Comparison of ENCODE assay signal across 8 mouse cellular contexts in genomic region chr4:123412528-123412878, GRCm38 (mm10).
DNase-seq lines count a peak whose midpoint lies in the region; ATAC-seq and TF ChIP-seq lines count a peak whose summit lies in the region.

No protein-coding gene starts in this region.

- H3K79me2 ChIP-seq in MEL (ENCODE audit: control insufficient read depth, insufficient read depth, low read length, poor library complexity): peaks cover 23% of the 10 kb centered on the region

- TF ChIP-seq POLR2A in MEL (IDR thresholded peaks at IDR 0.05; ENCODE audit: control insufficient read depth in 1 of 2, insufficient read depth in 1 of 2, low read depth in 1 of 2, low read length in 2 of 2, poor library complexity in 1 of 2): no peak

- peaks cover 28% of the 10 kb centered on the region for H3K4me1 ChIP-seq in erythroblast, embryonic 14.5 days (ENCODE audit: control insufficient read depth)
- H3K4me1 ChIP-seq in MEL (ENCODE audit: control insufficient read depth in 1 of 2, insufficient read depth in 2 of 2, low read length in 2 of 2): peaks cover 22 to 29% of the 10 kb centered on the region in 2 experiments
- H3K4me1 ChIP-seq in heart, embryonic 15.5 days (replicated peaks): peaks cover 70% of the 10 kb centered on the region
- peaks cover 60% of the 10 kb centered on the region for H3K4me1 ChIP-seq in lung, embryonic 15.5 days

- no peak for ATAC-seq in erythroblast, adult 5-6 weeks (replicated peaks; ENCODE audit: low FRiP score, poor library complexity, severe bottlenecking)
- no peak for ATAC-seq in heart, embryonic 15.5 days (replicated peaks; ENCODE audit: insufficient number of reproducible peaks, insufficient read depth, low FRiP score, low read depth)
- ATAC-seq in lung, embryonic 15.5 days (ENCODE audit: borderline replicate concordance, extremely low read depth, low FRiP score, low TSS enrichment): 0 out of 2 replicates have a peak, but pooled peaks have one; percentile 3
- no peak for ATAC-seq in inflammation-experienced regulatory T-cells, adult 6 months

- H3K9me3 ChIP-seq in erythroblast, embryonic 14.5 days (ENCODE audit: control insufficient read depth, low read length): no peaks in the 10 kb centered on the region
- H3K9me3 ChIP-seq in MEL (replicated peaks; ENCODE audit: insufficient read depth, low read length): no peaks in the 10 kb centered on the region
- no peaks in the 10 kb centered on the region for H3K9me3 ChIP-seq in heart, embryonic 15.5 days (replicated peaks)
- no peaks in the 10 kb centered on the region for H3K9me3 ChIP-seq in lung, embryonic 15.5 days

- TF ChIP-seq RAD21 in MEL (IDR thresholded peaks at IDR 0.05; ENCODE audit: low read depth, low read length): no peak

- 12% methylated on average over 6 of the region's 6 CpGs for WGBS in heart, embryonic 15.5 days
- WGBS in lung, embryonic 15.5 days: 4% methylated on average over 6 of the region's 6 CpGs

- H3K4me3 ChIP-seq in erythroblast, embryonic 14.5 days (replicated peaks): peak overlapping the region; percentile 75
- H3K4me3 ChIP-seq in MEL (ENCODE audit: control insufficient read depth in 1 of 2, insufficient read depth in 1 of 2, low read depth in 2 of 2, low read length in 2 of 2): peak overlapping the region; percentile 70 to 74
- peak overlapping the region; percentile 78 for H3K4me3 ChIP-seq in heart, embryonic 15.5 days
- H3K4me3 ChIP-seq in lung, embryonic 15.5 days: peak overlapping the region; percentile 63

- no peak for TF ChIP-seq CTCF in MEL (IDR thresholded peaks at IDR 0.05 in 2 of 3, conservative IDR thresholded peaks at IDR 0.05 in 1 of 3; ENCODE audit: control insufficient read depth in 1 of 3, insufficient read depth in 1 of 3, low read depth in 2 of 3, low read length in 3 of 3, poor library complexity in 1 of 3, severe bottlenecking in 1 of 3)

- no peak for TF ChIP-seq EP300 in MEL (IDR thresholded peaks at IDR 0.05; ENCODE audit: low read depth in 1 of 2, low read length in 2 of 2)

- peaks cover 9% of the 10 kb centered on the region for H3K36me3 ChIP-seq in erythroblast, embryonic 14.5 days (ENCODE audit: control insufficient read depth)
- H3K36me3 ChIP-seq in MEL (ENCODE audit: control insufficient read depth in 1 of 2, insufficient read depth in 2 of 2, low read length in 2 of 2): peaks cover 0 to 44% of the 10 kb centered on the region in 2 experiments; a peak in 2 of 4 replicates
- 0 out of 2 replicates have a peak, but pooled peaks cover 2% of the 10 kb centered on the region for H3K36me3 ChIP-seq in heart, embryonic 15.5 days
- H3K36me3 ChIP-seq in lung, embryonic 15.5 days: peaks cover 7% of the 10 kb centered on the region; the same call in 1 of the 2 replicates

- peak overlapping the region; percentile 32 for H3K27ac ChIP-seq in MEL (ENCODE audit: control insufficient read depth, low read depth, low read length)
- H3K27ac ChIP-seq in heart, embryonic 15.5 days: peak overlapping the region; percentile 94
- peak overlapping the region; percentile 95 for H3K27ac ChIP-seq in lung, embryonic 15.5 days

- H3K4me2 ChIP-seq in heart, embryonic 15.5 days: peak overlapping the region; percentile 88
- H3K4me2 ChIP-seq in lung, embryonic 15.5 days: peak overlapping the region; percentile 91

- no peak for DNase-seq in MEL (ENCODE audit: low read depth, low spot score)
- DNase-seq in adrenal gland, postnatal 36 days: no peak
- no peak for DNase-seq in frontal cortex, postnatal 25 days (ENCODE audit: low spot score in 2 of 2)

- peak overlapping the region; percentile 67 for H3K9ac ChIP-seq in MEL (ENCODE audit: control insufficient read depth, low read depth, low read length, poor library complexity, severe bottlenecking)
- H3K9ac ChIP-seq in heart, embryonic 15.5 days: peak overlapping the region; percentile 93
- H3K9ac ChIP-seq in lung, embryonic 15.5 days: peak overlapping the region; percentile 64

- peaks cover 18% of the 10 kb centered on the region for H3K27me3 ChIP-seq in erythroblast, embryonic 14.5 days (ENCODE audit: control insufficient read depth)
- no peaks in the 10 kb centered on the region for H3K27me3 ChIP-seq in MEL (ENCODE audit: control insufficient read depth in 1 of 2, insufficient read depth in 2 of 2, low read length in 2 of 2)
- no peaks in the 10 kb centered on the region for H3K27me3 ChIP-seq in heart, embryonic 15.5 days
- H3K27me3 ChIP-seq in lung, embryonic 15.5 days: no peaks in the 10 kb centered on the region

TF ChIP-seq in MEL, 35 proteins besides CTCF, POLR2A, EP300 and RAD21:
- TF ChIP-seq MAFK (IDR thresholded peaks at IDR 0.05; ENCODE audit: borderline replicate concordance, low read depth, low read length) (no peak), ZC3H11A (IDR thresholded peaks at IDR 0.05; ENCODE audit: low read depth, low read length) (no peak), POLR2AphosphoS2 (IDR thresholded peaks at IDR 0.05; ENCODE audit: low read length) (no peak), SIN3A (IDR thresholded peaks at IDR 0.05; ENCODE audit: low read length) (no peak), CHD1 (IDR thresholded peaks at IDR 0.05; ENCODE audit: low read depth, low read length) (no peak), TCF12 (IDR thresholded peaks at IDR 0.05; ENCODE audit: low read depth, low read length) (no peak), JUND (IDR thresholded peaks at IDR 0.05; ENCODE audit: low read depth, low read length) (no peak), SMC3 (IDR thresholded peaks at IDR 0.05; ENCODE audit: low read depth, low read length) (no peak), TBP (IDR thresholded peaks at IDR 0.05; ENCODE audit: low read depth, low read length) (no peak), TAL1 (IDR thresholded peaks at IDR 0.05; ENCODE audit: low read length) (no peak)

Comparison
In these comparisons a context has a peak if more than half of its experiments do, and no peak if none do; other contexts are left out.
1. H3K27ac ChIP-seq: peak in every context shown above with its lines; median percentile 95 in lung, embryonic 15.5 days; 94 in heart, embryonic 15.5 days; 32 in MEL.